Mouse (Mus musculus): Measurements from ENCODE around the gene Cd80.

GRCm38 (mm10) chr16:38493890-38494289 lies 38.5 kb downstream of the Cd80 start:
- TF ChIP-seq CTCF (IDR thresholded peaks at IDR 0.05; ENCODE audit: low read depth) = no peak
- TF ChIP-seq EP300 (IDR thresholded peaks at IDR 0.05; ENCODE audit: low read depth) = no peak

All from liver, embryonic 14.5 days (tissue).